Mouse (Mus musculus) cerebellum, postnatal 36 days (tissue): Measurements from ENCODE around the gene Depdc5.
"Not testable (repeated sequence)": the region's sequence is repeated elsewhere in the genome, so short reads cannot be mapped to it uniquely, and the experiment has no call there.

Experiments used
- DNase-seq, 2 experiments: peaks; one replicate each; pipeline ENCODE4 v3.0.0; 2021 to 2022; ENCODE audit warnings: mixed read lengths in 2 of 2

Depdc5 gene

GRCm38 (mm10) chr5:32914071-32914470 is 50.6 kb downstream of the Depdc5 start:
- DNase-seq, result no peak

- not testable (repeated sequence) for DNase-seq
Observed at GRCm38 (mm10) chr5:32919281-32919680, 55.8 kb downstream of the Depdc5 start.

- DNase-seq, result no peak
Observed at GRCm38 (mm10) chr5:32922906-32923305, 59.4 kb downstream of the Depdc5 start.

GRCm38 (mm10) chr5:32930761-32931160 is 67.3 kb downstream of the Depdc5 start:
- DNase-seq, result peak; percentile 14 to 40

GRCm38 (mm10) chr5:32934654-32935053 is 71.2 kb downstream of the Depdc5 start:
- DNase-seq, result no peak

GRCm38 (mm10) chr5:32940586-32940985 is 77.1 kb downstream of the Depdc5 start:
- no peak for DNase-seq

GRCm38 (mm10) chr5:32941209-32941924 is 77.9 kb downstream of the Depdc5 start:
- DNase-seq, result no peak

GRCm38 (mm10) chr5:32950077-32950476 is 86.6 kb downstream of the Depdc5 start:
- no peak for DNase-seq

- no peak for DNase-seq
Observed at GRCm38 (mm10) chr5:32950702-32951274, 87.3 kb downstream of the Depdc5 start.

GRCm38 (mm10) chr5:32955716-32956115 is 92.2 kb downstream of the Depdc5 start:
- DNase-seq, result no peak

GRCm38 (mm10) chr5:32961616-32962015 is 98.1 kb downstream of the Depdc5 start:
- no peak for DNase-seq

- DNase-seq, result no peak
Observed at GRCm38 (mm10) chr5:32962581-32962980, 99.1 kb downstream of the Depdc5 start.

- no peak for DNase-seq
Observed at GRCm38 (mm10) chr5:32976541-32976940, 113.0 kb downstream of the Depdc5 start.

GRCm38 (mm10) chr5:32977179-32977578 is 113.7 kb downstream of the Depdc5 start:
- DNase-seq, result no peak

GRCm38 (mm10) chr5:32985379-32985778 is 121.9 kb downstream of the Depdc5 start:
- no peak for DNase-seq

- DNase-seq, result no peak
Observed at GRCm38 (mm10) chr5:32987873-32988272, 124.4 kb downstream of the Depdc5 start.

GRCm38 (mm10) chr5:32989959-32990640 is 126.6 kb downstream of the Depdc5 start:
- no peak for DNase-seq

- DNase-seq, result peak; percentile 59 to 69
Observed at GRCm38 (mm10) chr5:32991152-32991551, 127.7 kb downstream of the Depdc5 start.

- no peak for DNase-seq
Observed at GRCm38 (mm10) chr5:32994471-32994870, 131.0 kb downstream of the Depdc5 start.

- DNase-seq, result no peak
Observed at GRCm38 (mm10) chr5:32995756-32996155, 132.3 kb downstream of the Depdc5 start.

GRCm38 (mm10) chr5:32996560-32996959 is 133.1 kb downstream of the Depdc5 start:
- no peak for DNase-seq

- DNase-seq, result no peak
Observed at GRCm38 (mm10) chr5:32997686-32998085, 134.2 kb downstream of the Depdc5 start.

GRCm38 (mm10) chr5:32998783-32999182 is 135.3 kb downstream of the Depdc5 start:
- no peak for DNase-seq

- no peak for DNase-seq
Observed at GRCm38 (mm10) chr5:33001111-33001510, 137.6 kb downstream of the Depdc5 start.
